Mouse (Mus musculus) adrenal gland, adult 18-20 months (tissue): ENCODE results near the gene Samd3. TPM values are rescaled to one million over a fixed set of nuclear protein-coding genes. Genes with fewer than 3 reads are reported as not detected.

Source experiments
- DNase-seq, 2 experiments: peaks; one replicate each; pipeline ENCODE4 v3.0.0; 2021 to 2022; ENCODE audit warnings: low spot score in 2 of 2
- long read RNA-seq, 2 experiments: library from polyadenylated mRNA; stranded (forward); transcript quantifications; one replicate each; pipeline ENCODE4 v2.0.0; 2021
- total RNA-seq, 2 experiments: library from RNA; stranded (reverse); gene quantifications; 1 replicate in 1 of 2; 2 replicates in 1 of 2; pipeline ENCODE4 v1.2.3; 2021

Gene Samd3
- total RNA-seq, result under 1 TPM in 1 of 2 experiments, not detected in 1; 0.17 TPM
- long read RNA-seq, experiment 1, result 0 reads
- long read RNA-seq, experiment 2, result 0 reads

DNA sequence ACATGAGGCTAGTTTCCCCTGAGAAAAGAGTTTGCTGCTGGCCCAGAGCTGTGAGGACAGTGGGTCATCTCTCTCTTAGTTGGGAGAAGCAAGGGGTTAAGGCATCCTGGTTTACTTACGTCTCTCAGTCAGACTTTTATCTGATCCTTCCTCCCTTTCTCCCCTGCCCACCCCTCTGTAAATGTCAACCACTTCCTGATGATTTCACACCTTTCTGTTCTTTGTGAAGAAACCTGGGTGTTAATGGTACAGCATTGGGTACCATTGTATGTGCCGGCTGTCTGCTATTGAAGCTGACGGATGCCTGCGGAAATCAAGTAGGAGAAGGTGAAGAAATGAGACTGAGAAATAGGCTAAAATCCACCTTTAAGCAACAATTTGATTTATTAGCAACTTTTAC lies at the start of gene Samd3:
Gene Samd3 (plus strand): TSS at position 220 of the 400 bp plus-strand sequence.
- DNase-seq, result no peak

DNA sequence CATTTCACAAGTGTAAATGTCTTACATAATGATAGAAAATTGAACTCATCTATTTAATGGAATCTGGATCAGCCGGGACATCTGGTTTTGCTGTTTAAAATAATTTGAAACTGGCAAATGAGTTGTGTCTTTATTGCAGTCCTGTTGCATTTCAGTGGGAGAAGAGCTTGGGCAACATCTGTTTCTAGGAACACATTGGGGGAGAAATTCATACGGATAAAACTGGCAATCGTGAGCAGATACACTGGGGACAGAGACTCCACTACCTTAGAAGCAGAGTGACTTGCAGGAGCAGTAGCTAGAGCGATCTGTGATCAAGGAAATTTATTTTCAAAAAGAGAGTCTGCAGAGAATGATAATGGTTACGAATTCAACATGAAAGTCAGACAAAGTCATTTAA lies 44.2 kb upstream of the Samd3 start:
- DNase-seq, result no peak

DNA sequence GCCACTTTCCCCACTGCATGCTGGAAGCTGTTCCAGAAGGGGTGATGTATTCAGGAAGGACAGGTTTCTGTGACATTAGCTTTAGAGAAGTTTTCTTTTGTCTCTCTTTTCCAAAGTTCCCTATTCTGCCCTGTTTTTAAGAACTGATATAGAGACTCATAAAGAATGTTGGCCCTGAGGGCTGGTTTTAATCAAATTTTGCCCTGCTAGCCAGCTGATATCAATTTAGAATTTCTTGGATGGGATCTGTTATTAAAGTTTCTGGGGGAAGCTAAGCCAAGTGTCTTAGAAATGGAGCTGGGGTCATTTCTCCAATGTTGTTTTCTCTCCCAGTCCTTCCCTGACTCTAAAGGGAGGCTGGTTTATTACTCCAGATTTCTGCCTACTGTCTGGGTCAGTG lies 38.7 kb upstream of the Samd3 start:
- DNase-seq, result no peak

DNA sequence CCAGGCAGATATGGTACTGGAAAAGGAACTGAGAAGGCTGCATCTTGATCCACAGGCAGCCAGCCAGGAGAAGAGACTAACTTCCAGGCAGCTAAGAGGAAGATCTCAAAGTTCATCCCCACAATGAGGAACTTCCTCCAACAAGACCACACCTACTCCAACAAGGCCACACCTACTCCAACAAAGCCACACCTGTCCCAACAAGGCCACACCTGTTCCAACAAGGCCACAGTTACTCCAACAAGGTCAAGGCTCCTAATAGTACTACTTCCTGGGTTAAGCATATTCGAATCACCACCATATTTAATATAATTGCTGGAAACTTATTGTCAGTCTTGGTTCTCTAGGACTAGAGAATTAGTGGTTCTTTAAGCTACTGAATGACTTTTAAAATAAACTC lies 34.6 kb upstream of the Samd3 start:
- DNase-seq, result no peak

DNA sequence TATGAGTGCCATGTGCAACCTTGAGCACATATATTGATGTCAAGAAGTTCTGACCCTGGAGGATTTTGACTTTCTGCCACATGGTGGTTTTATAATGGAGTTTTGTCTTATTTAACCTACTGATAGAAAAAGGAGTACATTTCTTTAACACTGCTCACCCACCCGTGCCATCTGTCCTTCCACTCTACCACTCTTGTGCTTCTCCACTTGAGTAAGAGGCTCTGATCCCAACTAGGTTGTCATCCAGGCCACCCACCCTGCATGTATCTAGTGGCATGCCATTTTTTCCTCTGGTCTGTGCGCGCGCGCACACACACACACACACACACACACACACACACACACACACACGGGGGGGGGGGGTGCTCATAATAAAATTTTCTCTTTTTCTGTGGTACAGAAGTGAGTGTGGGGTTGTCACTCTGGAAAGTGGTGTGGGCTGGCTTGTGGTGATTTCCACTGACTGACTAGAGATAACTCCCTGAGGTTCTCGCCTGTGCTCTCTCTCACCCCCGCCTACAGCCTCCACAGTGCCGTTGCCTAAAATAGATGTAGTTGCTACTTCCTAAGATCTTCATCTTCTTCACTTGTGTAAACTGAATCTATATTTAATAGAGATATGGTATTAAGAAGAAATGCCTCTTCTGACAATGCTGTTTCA lies 26.7 kb upstream of the Samd3 start:
- no peak for DNase-seq

DNA sequence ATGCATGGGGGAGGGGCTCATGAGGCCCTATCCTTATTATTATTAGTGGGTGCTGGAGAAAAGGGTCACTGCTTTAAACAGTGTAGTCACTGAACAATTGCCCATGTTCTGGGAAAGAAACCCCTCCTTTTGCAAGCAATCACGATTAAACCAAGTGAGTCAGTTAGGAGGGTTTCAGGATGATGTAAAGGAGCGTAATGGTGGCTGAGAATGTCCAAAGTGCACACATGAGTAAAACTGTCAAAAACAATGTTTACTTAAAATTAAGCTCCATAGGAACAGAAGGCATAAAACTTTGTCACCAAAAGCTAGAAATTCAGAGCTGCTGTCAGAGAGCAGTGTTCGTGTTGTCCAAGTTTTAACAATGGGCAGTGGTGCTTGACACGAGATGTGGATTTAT lies 8.8 kb upstream of the Samd3 start:
- DNase-seq, result no peak

DNA sequence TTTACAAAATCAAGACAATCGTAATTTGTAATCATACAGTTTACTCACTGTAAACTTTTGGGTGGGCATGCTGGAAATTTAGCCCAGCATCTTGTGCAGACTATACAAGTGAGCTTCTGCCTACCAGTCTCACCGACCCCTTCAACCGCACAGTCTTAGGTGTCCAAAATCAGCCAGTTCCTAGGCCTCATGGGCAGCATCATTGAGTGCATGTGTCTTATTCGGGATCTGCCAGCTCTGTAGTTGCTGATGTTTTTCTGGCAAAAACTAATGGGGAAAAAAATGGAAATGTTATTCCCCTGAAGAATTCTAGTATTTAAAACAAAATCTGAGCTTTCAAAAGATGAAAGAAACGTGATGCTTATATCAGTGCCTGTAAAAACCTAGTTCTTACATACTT lies 3.3 kb upstream of the Samd3 start:
- DNase-seq, result no peak

DNA sequence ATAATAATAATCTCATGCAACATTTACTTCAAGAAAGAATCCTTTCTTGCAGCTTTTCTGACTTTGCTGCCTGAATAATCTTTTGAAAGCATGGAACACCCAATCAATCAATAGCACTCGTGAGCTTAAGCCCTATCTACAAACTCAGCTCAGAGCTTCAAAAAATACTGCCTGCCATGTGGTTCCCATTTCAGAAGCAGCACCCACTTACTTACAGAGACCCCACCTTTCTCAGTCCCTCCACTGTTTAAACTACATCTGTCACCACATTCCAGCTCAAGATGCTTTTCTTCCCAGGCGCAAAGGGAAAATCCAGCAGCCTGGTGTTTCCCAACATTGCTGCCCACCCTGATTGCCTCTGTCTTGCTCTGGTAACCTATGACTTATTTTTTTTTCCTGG lies 2.8 kb upstream of the Samd3 start:
- DNase-seq, result no peak

DNA sequence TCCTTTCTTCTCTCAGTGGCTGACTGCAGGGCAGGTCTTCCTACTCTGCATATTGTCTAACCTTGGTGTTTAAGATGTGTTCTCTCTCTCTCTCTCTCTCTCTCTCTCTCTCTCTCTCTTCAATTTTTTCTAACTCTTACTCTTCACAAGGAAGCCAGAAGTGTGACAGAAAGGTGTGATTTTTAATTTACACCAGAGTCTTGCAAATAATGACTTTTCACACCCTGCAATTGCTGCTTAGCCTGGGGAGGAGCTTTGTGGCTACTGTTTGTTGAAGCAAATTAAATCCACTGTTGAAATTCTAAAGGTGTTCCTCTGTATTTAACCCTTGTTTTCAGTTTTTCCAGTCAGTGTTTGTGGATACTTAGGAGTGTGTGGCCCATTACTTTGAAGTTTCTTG lies 1.3 kb upstream of the Samd3 start:
- no peak for DNase-seq

DNA sequence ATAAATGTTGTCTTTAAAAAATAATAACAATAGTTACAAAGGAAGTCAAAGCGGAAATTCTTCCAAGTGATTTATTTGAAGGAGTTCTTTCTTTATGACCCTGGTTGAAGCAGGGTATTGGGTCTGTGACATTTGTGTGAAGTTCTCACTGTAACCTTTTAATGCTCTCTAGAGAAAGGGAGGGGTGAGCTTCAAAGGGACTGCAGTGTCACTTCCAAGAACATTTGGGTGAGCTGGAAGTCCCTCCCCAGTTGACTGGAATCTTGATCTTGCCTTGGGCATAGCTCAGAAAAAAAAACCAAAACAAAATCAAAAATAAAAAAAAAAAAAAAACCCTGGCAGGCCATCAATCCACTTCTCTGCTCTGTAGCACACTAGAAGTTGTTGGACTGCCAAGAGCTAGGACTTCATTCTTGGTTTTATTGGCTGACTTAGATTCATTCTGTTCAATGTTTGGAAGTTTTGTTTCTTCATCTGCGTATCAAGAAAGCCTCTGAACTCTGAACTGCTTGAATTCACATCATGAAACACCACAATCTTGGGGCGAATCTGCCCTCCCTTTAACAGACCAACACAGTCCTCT lies 2.7 kb downstream of the Samd3 start:
- DNase-seq, result no peak

DNA sequence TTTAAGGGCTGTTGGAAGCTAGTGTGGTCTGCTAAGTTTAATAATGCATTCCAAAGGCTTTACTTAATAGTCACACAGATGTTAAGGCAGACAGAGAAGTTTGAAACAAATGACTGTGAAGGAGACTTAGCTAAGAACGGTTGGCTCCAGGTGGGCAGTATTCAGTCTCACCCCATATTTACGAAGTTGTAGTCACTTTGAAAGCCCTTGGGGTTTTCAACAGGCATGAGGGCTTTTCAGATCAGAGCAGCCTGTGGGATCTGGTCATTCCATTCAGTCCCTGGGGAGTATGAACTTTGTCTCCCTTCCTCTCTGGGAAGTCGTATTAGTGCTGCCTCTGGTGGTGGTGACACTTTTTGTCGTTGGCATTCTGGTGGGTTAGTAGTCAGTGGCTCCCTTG lies 9.1 kb downstream of the Samd3 start:
- DNase-seq, result no peak

DNA sequence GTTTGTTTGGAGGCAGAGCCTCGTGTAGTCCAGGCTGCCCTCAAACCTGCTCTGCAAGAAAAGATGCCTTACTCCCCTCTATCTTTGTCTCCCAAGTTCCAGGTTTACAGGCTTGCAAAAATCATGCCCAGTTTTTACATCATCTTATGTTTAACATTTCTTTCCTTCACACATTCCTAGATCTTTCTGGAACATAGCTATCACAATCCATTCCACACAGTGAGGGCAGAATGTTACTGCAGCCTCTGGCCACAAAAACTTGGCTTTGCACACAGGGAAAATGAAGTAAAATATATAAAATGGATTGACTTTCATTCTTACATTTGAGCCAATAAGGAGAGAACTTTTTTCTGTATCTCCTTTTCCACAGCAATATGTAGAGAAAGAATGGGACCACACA lies 9.6 kb downstream of the Samd3 start:
- no peak for DNase-seq

DNA sequence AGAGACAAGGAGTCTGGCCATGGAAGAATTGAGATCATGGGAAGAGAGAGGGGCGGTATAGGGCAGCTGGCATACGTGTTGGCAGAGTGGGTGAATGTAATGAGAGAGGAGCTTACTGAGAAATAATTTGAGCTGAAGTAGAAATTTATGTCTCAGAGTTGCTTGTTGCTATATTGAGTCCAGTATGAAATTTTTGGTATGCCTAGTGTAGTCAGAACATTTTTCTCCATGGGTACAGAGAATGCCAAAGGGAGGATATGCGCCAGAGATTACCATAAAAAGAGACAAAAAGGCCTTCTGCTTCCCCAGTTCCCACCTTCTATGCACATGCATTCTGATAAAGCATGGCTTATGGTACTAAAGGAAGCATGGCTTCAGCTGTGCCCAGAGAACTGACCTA lies 13.7 kb downstream of the Samd3 start:
- no peak for DNase-seq

DNA sequence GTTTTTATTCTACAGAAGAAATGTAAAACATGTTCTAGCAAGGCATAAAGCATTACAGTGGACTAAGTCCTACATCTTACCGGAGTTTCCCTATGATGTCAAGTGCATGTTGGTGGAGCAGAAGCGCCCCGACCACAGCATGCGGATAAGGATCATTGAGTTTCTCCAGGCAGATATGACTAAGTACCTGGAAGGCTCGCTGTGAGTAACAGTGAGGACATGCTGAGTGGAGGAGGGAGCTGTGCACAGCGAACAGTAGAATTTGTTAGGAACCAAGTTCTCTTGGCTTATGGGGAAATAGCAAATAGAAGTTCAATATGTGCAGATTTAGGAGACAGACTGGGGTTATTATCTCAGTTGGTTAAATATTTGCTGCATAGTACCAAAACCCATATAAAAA lies 15.0 kb downstream of the Samd3 start:
- no peak for DNase-seq

DNA sequence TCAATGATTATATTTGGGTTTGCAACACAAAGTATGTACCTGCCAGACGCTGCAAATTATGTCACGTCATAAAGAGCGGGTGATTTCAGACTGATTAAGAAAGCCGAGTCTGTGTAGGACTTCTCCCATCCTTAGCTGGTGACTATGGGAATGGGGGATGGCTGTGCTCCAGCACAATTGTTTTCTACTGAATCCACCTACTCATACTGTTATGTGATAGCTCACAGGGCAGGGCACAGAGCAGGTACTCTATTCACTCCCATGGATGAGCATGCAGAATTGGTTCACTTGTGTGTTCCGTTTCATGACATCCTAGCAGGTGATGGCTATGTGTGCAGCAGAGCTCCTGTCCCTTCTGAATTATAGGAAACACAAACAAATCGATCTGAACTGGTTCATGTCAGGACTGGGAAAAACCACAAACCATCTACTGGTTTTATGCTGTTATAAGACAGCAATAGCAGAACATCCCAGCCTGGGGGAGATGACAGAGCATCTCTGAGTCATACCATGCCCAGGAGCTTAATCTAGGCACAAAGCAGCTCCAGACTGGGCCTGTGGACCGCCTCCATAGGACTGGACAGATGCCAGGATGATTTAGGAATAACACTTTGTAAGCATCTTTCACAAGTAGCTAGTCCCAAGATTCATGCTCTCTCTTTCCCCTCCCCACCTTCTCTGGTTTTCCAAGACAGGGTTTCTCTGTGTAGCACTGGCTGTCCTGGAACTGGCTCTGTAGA lies 20.1 kb downstream of the Samd3 start:
- no peak for DNase-seq

DNA sequence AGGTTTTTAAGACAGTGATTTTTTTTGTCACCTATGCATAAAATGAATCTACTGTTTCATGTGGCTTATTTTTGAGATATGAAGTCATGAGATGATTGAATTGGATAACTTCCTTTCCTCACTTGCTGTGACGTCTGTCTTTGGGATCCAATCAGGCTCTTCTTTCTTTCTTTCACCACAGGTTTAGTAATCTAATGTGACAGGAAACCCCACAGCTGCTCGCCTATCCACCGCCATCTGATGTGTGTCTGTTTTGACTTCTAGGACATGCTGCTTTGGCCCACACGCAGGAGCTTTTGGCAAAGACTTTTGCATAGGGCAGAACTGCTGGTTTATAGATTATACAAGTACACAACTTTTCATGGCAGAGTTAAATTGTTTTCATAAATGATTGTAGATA lies 30.4 kb downstream of the Samd3 start:
- no peak for DNase-seq

DNA sequence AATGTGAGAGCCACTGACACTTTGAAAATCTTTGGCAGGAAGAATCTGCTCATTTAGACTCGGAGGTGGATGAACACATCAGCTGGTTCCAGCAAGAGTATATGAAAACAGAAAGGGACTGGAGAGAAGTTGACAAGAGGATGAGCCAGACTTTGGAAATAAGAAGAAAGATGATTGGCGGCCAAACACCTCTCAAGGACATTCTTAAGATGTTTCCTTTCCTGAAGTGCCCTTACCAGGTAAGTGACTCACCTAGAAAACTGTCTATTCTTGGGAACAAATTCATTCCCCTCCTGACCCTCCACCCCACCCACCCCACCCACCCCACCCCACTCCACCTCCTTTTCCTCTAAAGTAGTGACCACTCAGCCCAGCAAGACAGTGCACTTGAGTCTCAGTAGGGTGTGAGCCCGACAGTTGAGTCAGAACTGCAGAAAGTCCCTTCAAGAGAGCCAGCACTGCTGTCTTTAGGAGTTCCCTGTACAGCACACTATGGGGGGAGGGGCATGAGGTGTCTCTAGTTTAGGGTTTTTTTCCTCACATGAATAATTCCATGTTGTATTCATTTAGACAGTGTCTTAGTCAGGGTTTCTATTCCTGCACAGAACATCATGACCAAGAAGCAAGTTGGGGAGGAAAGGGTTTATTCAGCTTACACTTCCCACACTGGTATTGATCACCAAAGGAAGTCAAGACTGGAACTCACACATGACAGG lies 34.4 kb downstream of the Samd3 start:
- DNase-seq, result no peak

DNA sequence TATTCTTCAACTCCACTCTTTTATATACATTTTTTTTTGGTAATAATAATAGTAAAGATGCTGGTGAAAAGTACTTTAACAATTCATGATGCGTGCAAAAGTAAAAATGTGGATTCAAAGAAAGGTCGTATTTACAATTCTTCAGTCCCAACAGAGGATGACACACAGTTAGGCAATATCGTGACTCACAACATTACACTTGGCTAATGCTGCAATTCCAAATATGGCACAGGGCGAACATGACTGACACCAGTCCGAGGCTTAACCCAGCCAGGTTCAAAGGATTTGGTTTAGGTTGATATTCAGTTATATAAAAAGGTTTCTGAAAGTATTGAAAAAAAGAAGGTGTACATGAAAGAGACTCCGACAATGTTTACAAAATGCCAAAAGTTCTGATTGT lies 45.9 kb downstream of the Samd3 start:
- DNase-seq, result no peak

DNA sequence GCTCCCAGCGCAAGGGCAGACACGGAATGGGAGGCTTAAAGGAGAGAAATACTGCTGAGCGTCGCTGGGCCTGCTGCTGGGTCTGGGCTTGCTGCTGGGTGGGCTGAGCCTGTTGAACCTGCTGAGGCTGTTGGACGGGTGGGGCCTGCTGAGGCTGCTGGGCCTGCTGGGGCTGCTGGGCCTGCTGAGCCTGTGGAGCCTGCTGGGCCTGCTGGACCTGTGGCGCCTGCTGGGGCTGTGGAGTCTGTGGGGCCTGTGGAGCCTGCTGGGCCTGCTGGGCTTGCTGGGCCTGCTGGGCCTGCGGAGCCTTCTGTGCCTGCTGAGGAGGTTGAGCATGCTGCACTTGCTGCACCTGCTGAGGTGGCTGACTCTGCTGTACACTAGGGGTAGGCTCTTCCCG lies 50.5 kb downstream of the Samd3 start:
- no peak for DNase-seq

DNA sequence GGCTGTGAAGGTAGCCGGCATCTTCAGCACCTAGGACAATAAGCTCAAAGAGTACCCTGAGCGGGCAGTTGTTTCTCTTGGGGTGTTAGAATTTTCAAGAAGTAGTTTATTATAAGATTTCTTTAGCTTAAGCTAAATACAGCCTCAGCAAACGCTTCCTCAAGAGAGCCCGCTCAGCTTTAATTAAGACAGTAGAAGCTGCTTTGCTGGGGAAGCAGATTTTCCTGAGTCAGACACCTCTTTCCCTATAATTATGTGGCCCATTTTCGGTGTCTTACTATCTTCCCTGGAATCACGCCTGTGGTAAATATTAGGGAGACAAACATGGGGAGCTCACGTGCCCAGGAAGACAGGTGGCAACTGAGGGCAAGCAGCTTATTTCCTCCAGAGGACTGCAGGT lies 57.6 kb downstream of the Samd3 start:
- DNase-seq, result no peak

DNA sequence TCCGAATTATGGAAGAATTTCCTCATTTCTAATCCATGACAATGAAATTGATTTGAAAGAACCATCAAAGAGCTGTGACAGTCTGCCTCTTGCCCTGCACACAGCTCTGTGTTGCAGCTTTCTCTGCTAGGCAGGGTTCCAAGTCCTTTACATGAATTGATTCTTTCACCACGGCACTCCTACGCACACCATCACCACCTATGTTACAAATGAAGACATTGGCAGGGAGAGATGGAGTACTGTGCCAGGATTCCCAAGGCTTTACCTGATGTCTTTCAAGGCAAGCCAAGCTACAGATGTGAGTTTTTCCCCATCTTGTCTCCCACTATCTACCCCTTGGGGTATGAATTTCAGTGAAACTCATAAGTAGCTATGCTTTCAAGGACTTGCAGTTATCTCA lies 67.7 kb downstream of the Samd3 start:
- no peak for DNase-seq

DNA sequence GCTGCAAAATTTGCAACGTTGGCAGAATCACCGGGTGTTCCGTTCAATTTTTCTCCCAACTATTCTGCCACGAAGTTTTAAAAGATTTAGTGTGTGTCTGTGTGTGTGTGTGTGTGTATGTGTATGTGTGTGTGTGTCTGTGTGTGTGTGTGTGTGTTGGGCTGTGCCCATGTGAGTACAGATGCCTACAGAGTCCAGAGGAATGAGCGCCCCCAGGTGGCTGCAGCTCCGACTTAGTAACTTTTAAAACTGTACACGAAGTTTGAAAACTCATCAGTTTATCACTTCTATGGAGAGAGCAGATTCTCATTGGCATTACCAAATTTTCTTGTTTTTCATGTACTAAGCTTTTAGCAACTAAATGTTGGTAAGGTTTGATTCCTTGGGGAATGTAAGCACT lies 68.1 kb downstream of the Samd3 start:
- no peak for DNase-seq
